Mouse (Mus musculus) hematopoietic multipotent progenitor cell, adult 10-12 weeks (in vitro differentiated cells): ENCODE measurements around the gene Pcif1. TPM values are rescaled to one million over a fixed set of nuclear protein-coding genes. Genes with fewer than 3 reads are reported as not detected.

Experiments
- polyA plus RNA-seq: library from polyadenylated mRNA; stranded (reverse); fragments of >175 nt; gene quantifications from 2 replicates; pipeline ENCODE4 v1.2.3, GENCODE M21; 2012; ENCODE audit warnings: low replicate concordance

The Pcif1 gene
- 102 and 104 TPM in 2 replicates for polyA plus RNA-seq

DNA sequence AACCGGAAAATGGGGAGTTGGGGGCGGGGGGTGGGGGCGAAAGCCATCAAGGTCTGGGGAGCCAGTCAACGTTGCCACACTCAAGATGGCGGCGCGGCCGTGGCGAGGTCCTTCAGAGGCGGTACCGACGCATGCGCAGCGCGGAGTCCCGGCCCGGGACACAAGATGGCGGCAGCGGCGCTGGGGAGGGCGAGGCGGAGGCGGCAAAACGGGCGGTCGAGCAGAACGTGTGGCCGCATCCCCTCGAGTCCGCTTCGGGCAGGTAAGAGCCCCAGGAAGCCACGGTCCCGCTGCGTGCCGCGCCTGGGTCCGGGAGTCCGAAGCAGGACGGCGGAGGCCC, at the start of gene Pcif1:
Gene Pcif1, plus strand, starts transcription at position 77 of the 340 bp plus-strand sequence.

DNA sequence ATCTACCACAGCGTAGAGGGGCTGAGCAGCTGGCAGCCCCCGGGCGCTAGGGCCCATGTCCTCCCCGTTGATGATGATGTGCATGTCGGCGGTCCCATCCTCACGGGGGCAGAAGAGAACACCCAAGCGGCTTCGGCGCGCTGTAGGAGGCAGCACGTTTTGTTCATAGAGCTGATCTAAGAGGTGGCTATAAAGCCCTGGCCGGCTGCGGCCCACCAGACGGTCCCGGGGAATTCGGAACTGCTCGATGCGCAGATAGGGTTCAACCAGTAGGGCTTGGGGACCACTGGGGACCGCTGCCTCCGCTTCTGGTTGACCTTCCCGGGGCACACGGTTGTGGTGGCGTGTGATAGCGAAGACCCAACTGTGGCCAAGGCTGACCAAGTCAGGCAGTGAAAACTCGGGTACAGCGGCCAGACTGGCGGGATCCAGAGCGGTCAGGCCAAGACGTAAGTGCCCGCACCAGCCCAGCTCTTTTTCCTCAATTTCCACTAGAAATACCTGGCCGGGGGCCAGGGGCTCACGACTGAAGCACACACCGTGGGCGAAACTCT, 46.3 kb upstream of the Pcif1 start, which contains the start of gene Ctsa:
Gene Ctsa, plus strand, starts transcription at position 126 of the 554 bp plus-strand sequence.

DNA sequence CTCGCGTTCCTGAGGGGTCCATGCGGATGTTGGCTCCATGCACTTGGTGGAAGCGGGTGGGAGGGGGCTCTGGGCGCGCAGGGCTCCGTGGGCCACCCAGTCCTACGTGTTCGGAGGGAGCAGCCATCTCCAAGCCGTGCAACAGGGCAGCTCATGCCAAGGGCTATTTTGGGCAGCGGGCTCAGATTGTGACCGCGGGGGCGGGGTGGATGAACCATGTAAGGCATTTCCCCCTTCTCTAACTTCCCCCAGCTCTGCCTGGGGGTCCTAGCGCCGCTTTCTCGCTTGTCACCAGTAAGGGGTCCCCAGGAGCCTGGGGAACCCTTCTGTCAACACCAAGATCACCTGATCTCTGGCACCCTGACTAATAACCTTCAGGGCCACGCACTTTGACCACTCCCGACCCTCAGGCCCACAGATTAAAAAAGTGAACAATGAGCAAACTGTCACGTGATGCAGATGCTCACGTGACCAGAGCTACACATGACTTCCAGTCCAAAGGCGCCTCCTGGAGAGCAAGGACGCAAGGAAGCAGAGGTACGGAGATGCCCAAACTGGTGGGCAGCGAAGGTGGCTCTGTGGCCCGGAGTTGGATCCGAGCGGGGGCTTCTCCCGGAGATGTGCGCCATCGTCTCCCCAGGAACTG, 45.7 kb upstream of the Pcif1 start, which contains the start of gene Neurl2:
Gene Neurl2, minus strand, starts transcription at position 143 of the 646 bp plus-strand sequence.

DNA sequence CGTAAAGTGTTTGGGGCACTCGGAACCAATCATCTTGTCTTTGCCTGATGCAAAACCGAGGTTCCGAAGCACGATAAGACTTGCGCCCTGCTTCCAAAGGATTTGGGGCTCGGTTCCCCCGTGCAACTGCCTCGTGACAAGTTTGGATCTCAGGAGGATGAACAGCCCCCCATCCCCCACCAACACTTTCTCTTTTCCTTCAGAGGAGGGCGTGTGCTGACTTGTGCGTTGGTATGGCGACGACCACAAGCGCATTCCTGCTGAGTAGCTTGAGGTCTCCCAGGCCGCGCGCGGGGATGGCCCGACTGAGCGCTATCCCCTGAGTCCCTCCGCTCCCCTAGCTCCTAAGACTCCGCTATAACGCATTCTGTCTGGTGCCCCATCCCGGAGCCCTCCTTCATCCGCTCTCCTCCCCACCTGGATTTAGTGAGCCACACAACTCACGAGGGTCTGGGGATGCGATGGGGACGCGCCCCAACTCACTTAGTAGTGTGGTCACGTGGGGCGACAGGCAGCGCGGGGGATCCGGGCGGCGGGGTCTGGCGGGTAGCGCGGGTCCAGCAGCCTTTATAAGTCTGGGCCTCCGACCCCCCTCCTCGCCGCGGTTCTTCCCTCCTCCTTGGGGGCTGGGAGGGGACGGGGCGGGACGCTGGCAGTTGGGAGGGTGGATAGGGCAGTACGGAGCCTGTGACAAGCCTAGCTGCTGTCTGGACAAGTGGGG, 21.8 kb upstream of the Pcif1 start, which contains the start of gene Pltp:
Gene Pltp, minus strand, starts transcription at position 611 of the 721 bp plus-strand sequence.

DNA sequence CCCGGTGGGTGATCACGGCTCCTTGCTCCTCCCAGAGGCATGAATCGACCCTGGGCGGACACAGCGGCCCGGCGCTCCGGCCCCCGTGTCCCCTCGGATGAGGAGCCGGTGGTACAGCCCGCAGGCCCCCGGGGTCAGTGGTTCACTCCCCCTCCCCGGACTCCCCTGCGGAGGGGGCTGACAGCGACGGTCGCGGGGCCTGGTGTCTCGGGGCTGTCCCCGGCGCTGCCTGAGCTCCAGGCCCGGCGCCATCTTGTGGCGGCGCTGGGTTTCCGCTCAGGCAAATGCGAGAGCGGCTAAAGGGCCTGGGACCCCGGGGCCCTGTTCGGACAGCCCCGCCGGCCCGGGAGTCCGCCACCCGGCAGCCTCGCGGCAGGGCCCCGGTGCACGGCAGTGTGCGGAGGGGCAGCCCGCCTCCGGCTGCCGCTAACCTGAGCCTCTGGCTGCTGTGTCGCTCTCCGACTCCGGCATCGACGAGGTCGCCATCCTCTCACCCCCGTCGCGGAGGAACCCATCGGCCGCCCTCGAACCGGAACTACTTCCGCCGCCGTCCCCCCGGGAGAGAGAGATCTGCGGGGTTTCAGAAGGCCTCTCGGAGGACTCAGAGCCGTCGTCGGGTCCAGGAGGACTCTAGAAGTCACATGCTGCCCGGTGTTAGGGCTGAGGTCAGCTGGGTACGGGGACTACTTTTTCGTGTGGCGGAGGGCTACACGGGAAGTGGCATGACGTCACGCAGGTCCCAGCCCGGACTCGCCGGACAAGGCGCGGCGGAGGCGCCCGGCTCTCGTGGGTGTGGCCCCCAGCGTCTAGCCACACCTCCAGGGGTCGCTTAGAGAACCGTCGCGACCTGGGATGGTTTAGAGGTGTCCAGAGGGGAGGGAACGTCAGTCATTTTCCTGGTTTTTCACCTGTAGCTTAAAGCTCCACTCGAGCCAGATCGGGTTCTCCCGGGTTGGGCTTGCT, 32.3 kb downstream of the Pcif1 start, which contains the start of gene Zfp335:
Gene Zfp335, minus strand, starts transcription at position 672 of the 963 bp plus-strand sequence.

DNA sequence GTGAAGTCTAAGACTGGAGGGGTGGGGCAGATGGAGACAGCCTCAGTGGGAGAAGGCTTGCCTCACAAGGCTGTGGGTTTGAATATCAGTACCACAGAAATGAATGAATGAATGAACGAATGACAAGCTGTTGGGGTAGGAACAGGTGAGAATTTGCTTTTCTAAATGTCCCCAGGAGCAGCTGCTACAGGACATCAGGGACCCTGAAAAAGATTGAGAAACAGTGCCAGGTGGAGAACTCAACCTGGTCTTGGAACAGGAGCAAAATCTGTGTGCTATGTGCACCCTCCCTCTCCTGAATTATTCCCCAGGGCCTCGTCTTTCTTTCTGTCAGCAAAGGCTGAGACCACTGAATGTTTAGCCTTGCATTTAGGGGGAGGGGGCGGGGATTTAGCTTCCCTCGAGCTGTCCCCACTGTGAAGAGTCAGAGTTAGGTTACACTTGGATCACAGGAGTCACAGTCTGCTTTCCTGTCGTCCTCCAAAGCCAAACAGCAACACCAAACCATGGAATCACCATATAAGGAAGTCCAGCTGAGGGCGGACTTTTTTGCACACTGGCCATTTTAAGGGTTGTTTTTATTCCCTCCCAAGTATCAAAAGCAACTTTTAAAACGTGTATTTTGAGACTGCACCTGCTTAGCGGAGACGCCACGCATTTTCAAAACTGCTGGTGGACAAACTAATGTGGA, 61.2 kb downstream of the Pcif1 start, which contains the start of gene Mmp9:
Gene Mmp9, plus strand, starts transcription at position 641 of the 691 bp plus-strand sequence.

Other genes with a start within 250 kb of the Pcif1 start
- not detected in 2 replicates for gene Wfdc16, start 240.5 kb upstream of the Pcif1 start, polyA plus RNA-seq
- gene Wfdc10, start 223.3 kb upstream of the Pcif1 start, polyA plus RNA-seq, result not detected in 2 replicates
- not detected in 2 replicates for gene Wfdc9, start 222.7 kb upstream of the Pcif1 start, polyA plus RNA-seq
- not detected in 2 replicates for gene Wfdc11, start 205.2 kb upstream of the Pcif1 start, polyA plus RNA-seq
- gene Wfdc13, start 194.2 kb upstream of the Pcif1 start, polyA plus RNA-seq, result not detected in 2 replicates
- not detected in 2 replicates for gene Spint4, start 180.8 kb upstream of the Pcif1 start, polyA plus RNA-seq
- gene Spint5, start 164.0 kb upstream of the Pcif1 start, polyA plus RNA-seq, result not detected in 2 replicates
- not detected in 2 replicates for gene Wfdc3, start 133.4 kb upstream of the Pcif1 start, polyA plus RNA-seq
- 50.1 and 129 TPM in 2 replicates for gene Dnttip1, start 133.3 kb upstream of the Pcif1 start, polyA plus RNA-seq
- 21.9 and 41.7 TPM in 2 replicates for gene Ube2c, start 109.4 kb upstream of the Pcif1 start, polyA plus RNA-seq
- gene Tnnc2, start 99.3 kb upstream of the Pcif1 start, polyA plus RNA-seq, result 0.18 TPM in 1 of 2 replicates, not detected in the other
- gene Snx21, start 93.5 kb upstream of the Pcif1 start, polyA plus RNA-seq, result 6.8 and 12.4 TPM in 2 replicates
- 16.4 and 60.9 TPM in 2 replicates for gene Acot8, start 74.4 kb upstream of the Pcif1 start, polyA plus RNA-seq
- gene Zswim3, start 74.2 kb upstream of the Pcif1 start, polyA plus RNA-seq, result 1.6 and 1.9 TPM in 2 replicates
- 23.3 and 24.2 TPM in 2 replicates for gene Zswim1, start 56.6 kb upstream of the Pcif1 start, polyA plus RNA-seq
- gene Spata25, start 50.8 kb upstream of the Pcif1 start, polyA plus RNA-seq, result 0.93 TPM in 1 of 2 replicates, not detected in the other
- gene Ctsa, start 46.4 kb upstream of the Pcif1 start, polyA plus RNA-seq, result 86.1 and 549 TPM in 2 replicates
- gene Neurl2, start 45.8 kb upstream of the Pcif1 start, polyA plus RNA-seq, result 11.3 and 15.6 TPM in 2 replicates
- 47.5 and 54.7 TPM in 2 replicates for gene Pltp, start 21.6 kb upstream of the Pcif1 start, polyA plus RNA-seq
- 53.1 and 93.7 TPM in 2 replicates for gene Zfp335, start 32.5 kb downstream of the Pcif1 start, polyA plus RNA-seq
- 36.0 and 103 TPM in 2 replicates for gene Mmp9, start 61.5 kb downstream of the Pcif1 start, polyA plus RNA-seq
- 0.58 and 2.7 TPM in 2 replicates for gene Slc12a5, start 81.5 kb downstream of the Pcif1 start, polyA plus RNA-seq
- gene Ncoa5, start 155.6 kb downstream of the Pcif1 start, polyA plus RNA-seq, result 46.9 and 49.3 TPM in 2 replicates
- gene Cd40, start 176.3 kb downstream of the Pcif1 start, polyA plus RNA-seq, result 10.8 and 12.4 TPM in 2 replicates
- gene 1700025C18Rik, start 211.4 kb downstream of the Pcif1 start, polyA plus RNA-seq, result not detected in 2 replicates